Mouse (Mus musculus) left cerebral cortex, adult 2 months (tissue): ENCODE results near the gene Cwc15. TPM values are rescaled to one million over a fixed set of nuclear protein-coding genes. Genes with fewer than 3 reads are reported as not detected.

Experiments
- DNase-seq, 2 experiments: peaks; one replicate each; pipeline ENCODE4 v3.0.0; 2021 to 2022; ENCODE audit warnings: low spot score in 2 of 2, mixed read lengths in 1 of 2; ENCODE audit errors: extremely low spot score in 1 of 2
- H3K27ac ChIP-seq: fragments of 200-600 bp; 2 replicates; pipeline ENCODE4 v1.8.1; 2022
- H3K4me3 ChIP-seq: fragments of 200-600 bp; 2 replicates; pipeline ENCODE4 v1.8.1; 2022
- CTCF ChIP-seq: fragments of 200-600 bp; IDR thresholded peaks from 2 replicates; pipeline ENCODE4 v1.8.1; 2022; ENCODE audit warnings: antibody characterized with exemption, mild to moderate bottlenecking, moderate library complexity
- intact Hi-C: fragments of 180-260 bp; cut with DNase I; formaldehyde crosslinking; loops from one replicate; pipeline ENCODE4 v1.15.1; 2025
- total RNA-seq, 2 experiments: library from RNA; stranded (reverse); gene quantifications; 2 replicates each; pipeline ENCODE4 v1.2.3; 2021

Gene Cwc15
- total RNA-seq, 2 experiments from 2014 or later = 82.3 to 90.9 TPM

DNA sequence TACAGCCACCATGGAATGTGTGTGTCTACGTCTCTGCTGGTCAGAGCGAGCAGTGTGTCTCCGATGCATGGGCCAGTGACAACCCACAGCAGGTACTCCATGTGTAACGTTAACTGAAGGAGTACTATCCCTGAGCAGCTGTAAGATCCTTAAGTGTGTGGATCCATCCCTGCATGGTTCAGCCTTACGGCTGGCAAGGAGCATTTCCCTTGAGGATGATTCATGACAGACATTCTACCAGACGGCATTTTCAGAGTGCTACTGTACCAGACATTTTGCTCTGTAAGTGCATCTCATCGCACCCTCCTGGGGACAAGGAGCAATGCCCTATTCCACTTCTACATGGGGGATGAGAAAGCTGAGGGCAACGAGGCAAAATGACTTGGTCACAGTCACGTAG is 59.6 kb downstream of the Cwc15 start:
- DNase-seq = no peak

More for the DNA sequence above, 59.6 kb downstream of the Cwc15 start:
- H3K4me3 ChIP-seq = no peak overlapping the region
- intact Hi-C loops = no loop called here
- H3K27ac ChIP-seq = no peak overlapping the region
- no peak for TF ChIP-seq CTCF

Other genes with a start within 250 kb of the Cwc15 start
- gene Sesn3, start 225.6 kb upstream of the Cwc15 start, total RNA-seq = 100 to 1,000 TPM; 111 to 118 TPM
- gene Endod1, start 119.1 kb upstream of the Cwc15 start, total RNA-seq = 10 to 100 TPM; 62.1 to 62.5 TPM
- 1 to 10 TPM; 1.7 to 2.3 TPM for gene Kdm4d, start 135 bp upstream of the Cwc15 start, total RNA-seq
- 10 to 100 TPM; 17.6 to 18.8 TPM for gene Amotl1, start 144.4 kb downstream of the Cwc15 start, total RNA-seq
- not detected for gene Piwil4, start 240.1 kb downstream of the Cwc15 start, total RNA-seq